Mouse (Mus musculus) liver, adult 2 months (tissue): ENCODE measurements around the gene Dact1.

Experiments used
- CTCF ChIP-seq: fragments of 200-500 bp; IDR thresholded peaks from 2 replicates; pipeline ENCODE4 v1.5.1; 2011; ENCODE audit warnings: low read depth, low read length, control low read depth
- POLR2A ChIP-seq: fragments of 200-500 bp; IDR thresholded peaks from 2 replicates; pipeline ENCODE4 v1.6.1; 2011; ENCODE audit warnings: low read length, control low read depth; ENCODE audit not compliant: insufficient read depth; ENCODE audit errors: extremely low read depth

DNA sequence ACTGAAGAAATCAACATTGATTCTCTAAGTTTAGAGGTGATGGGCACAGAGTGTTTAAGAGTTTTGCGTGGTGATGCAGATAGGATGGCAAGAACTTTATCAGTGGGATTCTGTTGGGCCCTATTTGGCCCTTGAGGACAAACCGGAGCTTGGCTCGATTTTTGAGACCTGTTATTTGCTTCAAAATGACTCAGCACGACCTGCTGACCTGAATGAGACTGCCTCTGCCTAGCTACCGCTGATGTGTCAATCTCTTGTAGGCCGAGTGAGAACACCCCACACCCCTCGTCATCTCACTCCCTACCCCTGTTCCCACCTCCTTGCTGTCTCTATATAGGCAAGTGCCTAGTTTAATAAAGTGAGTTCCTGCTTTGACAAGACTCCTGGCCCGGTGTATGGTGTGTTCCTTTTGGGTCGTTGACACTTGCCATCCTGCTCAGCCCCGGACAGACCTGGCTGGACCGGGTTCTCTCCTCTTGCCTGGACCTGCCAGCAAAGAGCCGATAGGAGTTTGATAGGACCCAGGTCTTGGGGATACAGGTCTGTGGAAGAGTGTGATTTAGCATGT lies 28.4 kb upstream of the Dact1 start:
- no peak for TF ChIP-seq CTCF
- no peak for TF ChIP-seq POLR2A
